Mouse (Mus musculus) heart, embryonic 10.5 days (tissue): ENCODE data around the gene F2rl2. TPM values are rescaled to one million over a fixed set of nuclear protein-coding genes. Genes with fewer than 3 reads are reported as not detected.

Source experiments
- DNase-seq: peaks from one replicate; pipeline ENCODE4 v3.0.0-alpha.2; 2017; ENCODE audit warnings: low spot score
- H3K27ac ChIP-seq: fragments of 300-500 bp; sonication (generic); 2 replicates; pipeline ENCODE4 v1.5.1; 2016; ENCODE audit warnings: mild to moderate bottlenecking
- H3K27me3 ChIP-seq: fragments of 300-500 bp; sonication (generic); 2 replicates; pipeline ENCODE4 v1.6.1; 2016; ENCODE audit warnings: mild to moderate bottlenecking; ENCODE audit not compliant: poor library complexity, insufficient read depth, severe bottlenecking
- H3K36me3 ChIP-seq: fragments of 300-500 bp; sonication (generic); 2 replicates; pipeline ENCODE4 v1.6.1; 2016; ENCODE audit warnings: mild to moderate bottlenecking, moderate library complexity
- H3K4me1 ChIP-seq: fragments of 300-500 bp; sonication (generic); 2 replicates; pipeline ENCODE4 v1.6.1; 2016; ENCODE audit warnings: mild to moderate bottlenecking
- H3K4me3 ChIP-seq: fragments of 300-500 bp; sonication (generic); 2 replicates; pipeline ENCODE4 v1.5.1; 2016; ENCODE audit warnings: mild to moderate bottlenecking, moderate library complexity
- H3K9me3 ChIP-seq: fragments of 300-500 bp; sonication (generic); 2 replicates; pipeline ENCODE4 v1.6.1; 2016; ENCODE audit warnings: mild to moderate bottlenecking, moderate library complexity
- WGBS: fragments of 180-500 bp; shearing (Covaris S2); methylation state at CpG from one replicate; pipeline ENCODE4 v1.1.7; 2016; 5-methylcytosine and 5-hydroxymethylcytosine counted together
- polyA plus RNA-seq: library from polyadenylated mRNA; unstranded; fragments of >200 nt; fragmentation: Nextera tagmentation; extraction: Ambion mirVana; gene quantifications from 2 replicates; pipeline ENCODE4 v1.2.1, GENCODE M21; 2016

Gene F2rl2
- polyA plus RNA-seq, 1 experiment from 2014 or later, result 4.8 TPM

DNA sequence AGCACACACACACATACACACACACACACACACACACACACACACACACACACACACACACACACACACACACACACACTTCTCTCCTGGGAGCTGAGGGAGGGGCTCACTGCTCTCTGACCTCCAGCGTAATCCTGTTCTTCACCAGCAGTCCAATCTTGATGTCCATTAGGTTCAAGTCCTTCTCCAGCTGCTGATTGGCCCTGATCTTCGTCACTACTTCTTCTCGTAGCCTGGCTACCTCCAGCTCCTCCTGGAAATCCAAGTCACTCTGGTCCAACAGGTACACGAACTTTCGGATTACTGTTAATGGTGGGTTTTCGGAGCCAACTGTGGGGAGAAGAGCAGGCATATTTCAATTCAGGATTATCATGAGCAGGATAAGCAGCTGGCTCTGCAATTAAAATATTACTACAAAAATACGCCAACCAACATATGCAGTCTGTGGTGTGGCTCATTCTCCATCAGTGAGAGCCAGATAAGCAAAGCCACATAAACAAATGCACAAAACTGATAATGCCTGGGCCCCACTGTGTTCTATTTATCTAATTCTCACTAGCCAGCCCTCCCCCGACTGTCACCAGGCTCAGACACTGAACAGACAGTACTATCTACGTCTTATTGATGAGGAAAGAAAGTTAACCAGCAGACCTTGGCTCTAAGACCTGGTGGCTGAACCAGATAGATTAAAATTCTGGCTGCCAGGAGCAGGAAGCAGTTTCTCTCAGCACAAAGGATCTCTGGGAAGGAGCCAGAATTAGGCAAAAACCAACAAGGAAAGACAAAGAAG lies 25.4 kb upstream of the F2rl2 start:
- H3K36me3 ChIP-seq, result 0 out of 2 replicates have a peak, but pooled peaks cover 4% of the 10 kb centered on the region
- 32% methylated on average over 9 of the region's 9 CpGs for WGBS
- H3K27ac ChIP-seq, result peak overlapping the region; percentile 56
- DNase-seq, result peak; percentile 91
- no peak overlapping the region for H3K4me3 ChIP-seq
- no peaks in the 10 kb centered on the region for H3K9me3 ChIP-seq
- H3K4me1 ChIP-seq, result peaks cover 18% of the 10 kb centered on the region
- H3K27me3 ChIP-seq, result no peaks in the 10 kb centered on the region

- no peaks in the 10 kb centered on the region for H3K9me3 ChIP-seq
- H3K4me3 ChIP-seq, result no peak overlapping the region
- no peaks in the 10 kb centered on the region for H3K27me3 ChIP-seq
- WGBS, result 60% methylated on average over 7 of the region's 7 CpGs
- H3K27ac ChIP-seq, result peak overlapping the region; percentile 44
- 0 out of 2 replicates have a peak, but pooled peaks cover 4% of the 10 kb centered on the region for H3K36me3 ChIP-seq
- DNase-seq, result no peak
- peaks cover 13% of the 10 kb centered on the region for H3K4me1 ChIP-seq
Measured at GRCm38 (mm10) chr13:95672372-95672771, 24.3 kb upstream of the F2rl2 start.

GRCm38 (mm10) chr13:95679078-95679477 lies 17.6 kb upstream of the F2rl2 start:
- H3K27ac ChIP-seq, result no peak overlapping the region; the same call in 1 of the 2 replicates
- peaks cover 4% of the 10 kb centered on the region; the same call in 1 of the 2 replicates for H3K4me1 ChIP-seq
- no peak for DNase-seq
- no peaks in the 10 kb centered on the region for H3K9me3 ChIP-seq
- no peak overlapping the region for H3K4me3 ChIP-seq
- H3K36me3 ChIP-seq, result 0 out of 2 replicates have a peak, but pooled peaks cover 2% of the 10 kb centered on the region
- no peaks in the 10 kb centered on the region for H3K27me3 ChIP-seq
- WGBS, result 67% methylated on average over 5 of the region's 5 CpGs

- Histone ChIP-seq H3K9me3 (no peaks in the 10 kb centered on the region), H3K27me3 (no peaks in the 10 kb centered on the region), H3K4me3 (no peak overlapping the region), H3K36me3 (0 out of 2 replicates have a peak, but pooled peaks cover 2% of the 10 kb centered on the region), H3K27ac (peak overlapping the region; percentile 26; the same call in 1 of the 2 replicates), H3K4me1 (peaks cover 4% of the 10 kb centered on the region; the same call in 1 of the 2 replicates)
- 40% methylated on average over 4 of the region's 4 CpGs for WGBS
- DNase-seq, result no peak
Measured at GRCm38 (mm10) chr13:95679491-95679941, 17.1 kb upstream of the F2rl2 start.

- Histone ChIP-seq H3K4me1 (no peaks in the 10 kb centered on the region; the same call in 1 of the 2 replicates), H3K27me3 (no peaks in the 10 kb centered on the region), H3K4me3 (no peak overlapping the region), H3K9me3 (no peaks in the 10 kb centered on the region), H3K36me3 (no peaks in the 10 kb centered on the region), H3K27ac (no peak overlapping the region)
- no peak for DNase-seq
- WGBS, result 88% methylated on average over 9 of the region's 9 CpGs
Measured at GRCm38 (mm10) chr13:95684656-95685244, 11.9 kb upstream of the F2rl2 start.

DNA sequence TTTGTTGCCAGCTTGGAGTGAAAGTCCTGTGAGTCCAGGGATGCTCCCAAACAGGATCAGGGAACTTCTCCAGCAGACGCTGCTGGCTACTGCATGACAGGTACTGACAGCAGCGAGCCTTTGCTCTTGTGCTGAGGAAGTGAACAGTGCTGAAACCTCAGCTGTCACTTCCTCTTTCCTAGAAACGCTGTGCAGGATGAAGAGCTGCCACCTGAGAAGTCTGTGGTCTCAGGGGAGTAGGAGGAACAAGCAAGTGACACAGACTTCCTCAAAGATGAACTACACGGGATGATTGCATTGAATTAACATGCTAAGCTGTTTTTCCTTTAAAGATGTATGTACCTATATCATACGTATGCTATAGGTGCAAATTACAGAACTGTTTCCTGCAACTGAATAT lies 10.9 kb upstream of the F2rl2 start:
- Histone ChIP-seq H3K36me3 (no peaks in the 10 kb centered on the region), H3K27me3 (no peaks in the 10 kb centered on the region), H3K4me1 (no peaks in the 10 kb centered on the region), H3K9me3 (no peaks in the 10 kb centered on the region), H3K27ac (no peak overlapping the region), H3K4me3 (no peak overlapping the region)
- DNase-seq, result no peak
- WGBS, result 61% methylated on average over 5 of the region's 5 CpGs

GRCm38 (mm10) chr13:95688576-95688975 lies 8.1 kb upstream of the F2rl2 start:
- no peak overlapping the region for H3K4me3 ChIP-seq
- no peaks in the 10 kb centered on the region for H3K36me3 ChIP-seq
- H3K27ac ChIP-seq, result no peak overlapping the region
- H3K4me1 ChIP-seq, result peaks cover 6% of the 10 kb centered on the region; the same call in 1 of the 2 replicates
- no peaks in the 10 kb centered on the region for H3K9me3 ChIP-seq
- no peaks in the 10 kb centered on the region for H3K27me3 ChIP-seq
- DNase-seq, result peak; percentile 89
- WGBS, result 58% methylated on average over 1 of the region's 1 CpGs

DNA sequence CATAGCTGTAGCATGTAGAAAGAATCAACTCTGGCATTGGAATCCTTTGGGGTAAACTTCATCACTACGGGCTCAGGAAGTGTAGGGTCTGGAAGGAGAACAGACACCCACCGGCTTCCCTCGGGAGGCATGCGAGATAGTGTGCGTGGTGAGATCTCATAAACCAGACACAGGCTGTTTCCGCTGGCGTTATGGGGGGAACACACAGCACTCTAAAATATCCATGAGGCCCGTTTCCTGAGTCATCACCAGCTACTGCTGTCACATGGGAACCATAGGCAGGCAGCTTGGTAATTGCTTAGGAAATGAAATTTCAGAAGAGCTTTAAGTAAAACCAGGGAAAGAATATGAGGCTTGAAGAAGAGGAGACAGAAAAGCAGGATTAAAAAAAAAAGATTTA lies 4.5 kb upstream of the F2rl2 start:
- Histone ChIP-seq H3K9me3 (no peaks in the 10 kb centered on the region), H3K4me3 (no peak overlapping the region), H3K36me3 (no peaks in the 10 kb centered on the region), H3K27ac (0 out of 2 replicates have a peak overlapping the region, but pooled peaks have one; percentile 22), H3K27me3 (no peaks in the 10 kb centered on the region), H3K4me1 (peaks cover 14% of the 10 kb centered on the region; the same call in 1 of the 2 replicates)
- 63% methylated on average over 8 of the region's 8 CpGs for WGBS
- no peak for DNase-seq

DNA sequence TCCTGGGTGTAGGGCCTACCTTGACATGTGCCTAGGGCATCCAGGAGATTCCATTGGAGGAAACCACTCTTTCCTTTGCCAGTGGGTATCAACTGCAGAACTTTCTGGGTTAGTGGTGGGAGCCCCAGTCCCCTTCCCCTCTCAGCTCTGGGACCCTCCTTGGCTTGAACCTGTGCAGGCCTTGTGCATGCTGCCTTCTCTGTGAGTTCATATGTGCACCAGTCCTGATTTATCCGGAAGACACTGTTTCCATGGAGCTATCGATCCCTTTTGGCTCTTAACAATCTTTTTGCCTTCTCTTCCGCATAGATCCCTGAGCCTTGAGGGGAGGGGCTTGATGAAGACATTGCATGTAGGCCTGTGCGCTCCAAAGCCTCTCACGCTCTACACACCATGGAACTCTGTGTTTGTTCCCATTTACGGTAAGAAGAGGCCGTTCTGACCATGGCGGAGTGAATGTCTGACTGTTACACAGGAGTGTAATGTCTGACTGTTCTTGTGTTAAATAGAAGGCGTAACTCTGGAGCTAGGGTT lies 466 bp upstream of the F2rl2 start:
- Histone ChIP-seq H3K4me3 (no peak overlapping the region), H3K27me3 (no peaks in the 10 kb centered on the region), H3K36me3 (no peaks in the 10 kb centered on the region), H3K27ac (no peak overlapping the region), H3K4me1 (peaks cover 14% of the 10 kb centered on the region; the same call in 1 of the 2 replicates), H3K9me3 (no peaks in the 10 kb centered on the region)
- WGBS, result 93% methylated on average over 9 of the region's 9 CpGs
- no peak for DNase-seq

- no peak for DNase-seq
- Histone ChIP-seq H3K9me3 (no peaks in the 10 kb centered on the region), H3K36me3 (no peaks in the 10 kb centered on the region), H3K4me1 (peaks cover 8% of the 10 kb centered on the region; the same call in 1 of the 2 replicates), H3K27me3 (no peaks in the 10 kb centered on the region), H3K4me3 (no peak overlapping the region), H3K27ac (no peak overlapping the region)
- WGBS, result 71% methylated on average over 6 of the region's 6 CpGs
Measured at GRCm38 (mm10) chr13:95697874-95698273, 1.2 kb downstream of the F2rl2 start.

DNA sequence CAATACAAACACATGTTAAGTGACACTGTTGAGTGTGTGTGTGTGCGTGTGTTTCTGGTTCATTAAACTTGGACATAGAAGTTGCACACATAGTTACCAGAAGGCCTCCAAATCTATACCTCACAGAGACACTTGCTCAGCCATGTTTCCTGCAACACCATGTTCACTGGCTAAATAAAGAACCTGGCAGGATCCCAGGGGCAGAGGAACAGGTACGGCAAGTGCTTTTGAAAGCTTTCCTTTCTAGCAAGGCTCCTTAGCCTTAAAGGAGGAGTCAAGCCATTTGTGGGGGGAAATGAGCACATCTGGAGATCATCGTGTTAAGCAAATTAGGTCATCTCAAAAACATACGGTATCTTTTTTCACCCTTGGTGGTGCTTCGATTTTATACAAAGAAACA lies 6.7 kb downstream of the F2rl2 start:
- 82% methylated on average over 5 of the region's 5 CpGs for WGBS
- H3K27ac ChIP-seq, result no peak overlapping the region
- no peaks in the 10 kb centered on the region for H3K4me1 ChIP-seq
- DNase-seq, result no peak
- no peak overlapping the region for H3K4me3 ChIP-seq
- no peaks in the 10 kb centered on the region for H3K9me3 ChIP-seq
- H3K36me3 ChIP-seq, result no peaks in the 10 kb centered on the region
- H3K27me3 ChIP-seq, result no peaks in the 10 kb centered on the region

DNA sequence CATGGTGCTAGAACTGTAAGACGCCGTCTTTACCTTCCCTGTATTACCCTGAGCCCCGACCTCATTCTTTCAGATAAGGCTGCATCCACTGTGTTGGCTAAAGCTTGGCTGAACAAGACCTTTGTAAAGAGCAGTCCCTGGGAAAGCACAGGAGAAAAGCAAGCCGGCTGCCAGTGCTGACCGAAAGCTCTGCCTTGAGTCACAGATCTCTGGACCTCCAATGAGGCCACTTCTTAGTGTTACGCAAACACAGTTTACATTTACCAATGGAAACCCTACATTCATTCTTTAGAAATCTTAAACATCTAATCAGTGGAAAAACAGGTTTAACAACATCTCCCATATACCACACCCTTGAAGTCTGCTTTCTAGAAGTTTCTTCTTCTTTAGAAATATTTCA lies 8.9 kb downstream of the F2rl2 start:
- Histone ChIP-seq H3K4me3 (no peak overlapping the region), H3K27me3 (no peaks in the 10 kb centered on the region), H3K27ac (no peak overlapping the region), H3K36me3 (no peaks in the 10 kb centered on the region), H3K9me3 (no peaks in the 10 kb centered on the region), H3K4me1 (no peaks in the 10 kb centered on the region)
- no peak for DNase-seq
- 88% methylated on average over 6 of the region's 6 CpGs for whole genome bisulfite sequencing

GRCm38 (mm10) chr13:95712054-95712453 lies 15.4 kb downstream of the F2rl2 start:
- DNase-seq, result no peak
- no peaks in the 10 kb centered on the region for H3K9me3 ChIP-seq
- no peaks in the 10 kb centered on the region for H3K27me3 ChIP-seq
- H3K36me3 ChIP-seq, result no peaks in the 10 kb centered on the region
- H3K4me1 ChIP-seq, result no peaks in the 10 kb centered on the region
- H3K4me3 ChIP-seq, result no peak overlapping the region
- no peak overlapping the region for H3K27ac ChIP-seq
